Mouse (Mus musculus): Measurements from ENCODE around the gene Vmn1r169.
"Not testable (repeated sequence)": the region's sequence is repeated elsewhere in the genome, so short reads cannot be mapped to it uniquely, and the experiment has no call there.

Gene Vmn1r169

GRCm38 (mm10) chr7:23575226-23575625 lies at the start of gene Vmn1r169:
TSS of gene Vmn1r169 (plus strand) at chr7:23575526.
- DNase-seq = not testable (repeated sequence)

- DNase-seq = not testable (repeated sequence)
These were observed 35.9 kb upstream of the Vmn1r169 start, which contains the start of gene Vmn1r168 for GRCm38 (mm10) chr7:23539432-23539831. TSS of gene Vmn1r168 (plus strand) at chr7:23539732.

- not testable (repeated sequence) for DNase-seq
These were observed 30.5 kb downstream of the Vmn1r169 start, which contains the start of gene Vmn1r170 for GRCm38 (mm10) chr7:23605875-23606274. TSS of gene Vmn1r170 (plus strand) at chr7:23606175.

Measured in spleen, adult 18-20 months (tissue).